Mouse (Mus musculus) CH12.LX (cell line): ENCODE results near the gene Qpctl. TPM values are rescaled to one million over a fixed set of nuclear protein-coding genes. Genes with fewer than 3 reads are reported as not detected.
A peak's percentile ranks its signal among the peaks of the same experiment; 100 is the strongest.

ENCODE experiments used
- DNase-seq: peaks from one replicate; pipeline ENCODE4 v3.0.0-alpha.2; 2013; ENCODE audit errors: extremely low read depth
- H3K27ac ChIP-seq: 2 replicates; pipeline ENCODE4 v1.5.1; 2012; ENCODE audit warnings: low read depth, mild to moderate bottlenecking, control low read depth, moderate library complexity; ENCODE audit not compliant: insufficient read depth
- H3K27me3 ChIP-seq: replicated peaks from 2 replicates; pipeline ENCODE3; 2012; ENCODE audit warnings: inconsistent platforms
- H3K36me3 ChIP-seq, 2 experiments: replicated peaks in 1 of 2; 2 replicates each; pipeline versions ENCODE3 to v1.6.1; 2012; ENCODE audit warnings: inconsistent platforms in 1 of 2, low read length in 1 of 2, mild to moderate bottlenecking in 1 of 2, mixed read lengths in 1 of 2, moderate library complexity in 1 of 2; ENCODE audit not compliant: control insufficient read depth in 1 of 2, insufficient read depth in 1 of 2
- H3K4me1 ChIP-seq, 2 experiments: 2 replicates each; pipeline ENCODE4 v1.6.1; 2012; ENCODE audit warnings: inconsistent platforms in 1 of 2, moderate library complexity in 1 of 2; ENCODE audit not compliant: insufficient read depth in 2 of 2, control insufficient read depth in 1 of 2
- H3K4me2 ChIP-seq: 2 replicates; pipeline ENCODE4 v1.6.1; 2012; ENCODE audit warnings: low read depth, mild to moderate bottlenecking, control low read depth; ENCODE audit not compliant: poor library complexity, insufficient read depth, severe bottlenecking
- H3K4me3 ChIP-seq, 3 experiments: fragments of 150-350 bp in 1 of 3; sonication (generic) in 1 of 3; replicated peaks in 1 of 3; 2 replicates each; pipeline versions ENCODE3 to v1.5.1; 2011 to 2012; ENCODE audit warnings: low read depth in 2 of 3, low read length in 2 of 3, mild to moderate bottlenecking in 2 of 3, moderate library complexity in 2 of 3, control low read depth in 1 of 3, improper control_type of control experiment in 1 of 3, inconsistent platforms in 1 of 3, mixed read lengths in 1 of 3; ENCODE audit not compliant: poor library complexity in 1 of 3
- H3K79me2 ChIP-seq: replicated peaks from 2 replicates; pipeline ENCODE4 v1.6.1; 2012; ENCODE audit warnings: mild to moderate bottlenecking, moderate library complexity; ENCODE audit not compliant: control insufficient read depth, poor library complexity, insufficient read depth, severe bottlenecking; ENCODE audit errors: extremely low read depth
- H3K9ac ChIP-seq: 2 replicates; pipeline ENCODE4 v1.6.1; 2012; ENCODE audit warnings: low read depth, mild to moderate bottlenecking, control low read depth, moderate library complexity; ENCODE audit not compliant: insufficient read depth
- H3K9me3 ChIP-seq: replicated peaks from 2 replicates; pipeline ENCODE3; 2012; ENCODE audit warnings: low read length, inconsistent platforms, mixed read lengths
- CTCF ChIP-seq, 2 experiments: IDR thresholded peaks in 1 of 2; conservative IDR thresholded peaks in 1 of 2; 2 replicates each; pipeline ENCODE4 v1.5.1; 2011 to 2012; ENCODE audit warnings: low read depth in 2 of 2, low read length in 2 of 2, improper control_type of control experiment in 1 of 2, inconsistent platforms in 1 of 2, mild to moderate bottlenecking in 1 of 2, moderate library complexity in 1 of 2
- ELF1 ChIP-seq: IDR thresholded peaks from 2 replicates; pipeline ENCODE4 v1.6.1; 2014; ENCODE audit warnings: low read depth, mild to moderate bottlenecking, inconsistent platforms, low read length, improper control_type of control experiment
- ETS1 ChIP-seq: conservative IDR thresholded peaks from 2 replicates; pipeline ENCODE4 v1.6.1; 2012; ENCODE audit warnings: low read depth, mild to moderate bottlenecking, inconsistent platforms, low read length, improper control_type of control experiment, moderate library complexity
- MEF2A ChIP-seq: IDR thresholded peaks from 2 replicates; pipeline ENCODE4 v1.6.1; 2014; ENCODE audit warnings: low read depth, mild to moderate bottlenecking, inconsistent platforms, low read length, improper control_type of control experiment, borderline replicate concordance
- MXI1 ChIP-seq: IDR thresholded peaks from 2 replicates; pipeline ENCODE4 v1.6.1; 2011; ENCODE audit warnings: mild to moderate bottlenecking, low read depth, low read length, improper control_type of control experiment
- MYC ChIP-seq: IDR thresholded peaks from 2 replicates; pipeline ENCODE4 v1.6.1; 2011; ENCODE audit warnings: low read depth, mild to moderate bottlenecking, improper control_type of control experiment, low read length
- NELFE ChIP-seq: IDR thresholded peaks from 2 replicates; pipeline ENCODE4 v1.6.1; 2011; ENCODE audit warnings: low read depth, low read length, improper control_type of control experiment
- RAD21 ChIP-seq: IDR thresholded peaks from 2 replicates; pipeline ENCODE4 v1.6.1; 2011; ENCODE audit warnings: low read depth, mild to moderate bottlenecking, low read length, improper control_type of control experiment, moderate library complexity
- SIN3A ChIP-seq: IDR thresholded peaks from 2 replicates; pipeline ENCODE4 v1.6.1; 2012; ENCODE audit warnings: low read length, improper control_type of control experiment, inconsistent platforms
- SMC3 ChIP-seq: IDR thresholded peaks from 2 replicates; pipeline ENCODE4 v1.6.1; 2011; ENCODE audit warnings: low read depth, low read length, improper control_type of control experiment
- TCF12 ChIP-seq: IDR thresholded peaks from 2 replicates; pipeline ENCODE4 v1.6.1; 2014; ENCODE audit warnings: low read depth, mild to moderate bottlenecking, inconsistent platforms, low read length, improper control_type of control experiment
- ZMIZ1 ChIP-seq: IDR thresholded peaks from 2 replicates; pipeline ENCODE4 v1.6.1; 2012; ENCODE audit warnings: low read depth, mild to moderate bottlenecking, inconsistent platforms, low read length, improper control_type of control experiment
- ZNF384 ChIP-seq: IDR thresholded peaks from 2 replicates; pipeline ENCODE4 v1.6.1; 2012; ENCODE audit warnings: low read depth, low read length, improper control_type of control experiment, inconsistent platforms
- dilution Hi-C: fragments of 300-500 bp; cut with MboI; formaldehyde crosslinking; loops from 2 replicates; pipeline ENCODE4 v1.14.3; 2020; ENCODE audit warnings: low sequenced_read_pairs; ENCODE audit not compliant: extremely low pct_unique_long_range_greater_than_20kb, extremely low pct_ligation_motif_present
- in situ Hi-C: fragments of 300-500 bp; cut with MboI; formaldehyde crosslinking; loops from 3 replicates; pipeline ENCODE4 v1.14.3; 2019; ENCODE audit warnings: low sequenced_read_pairs, low pct_ligation_motif_present, low pct_unique_long_range_greater_than_20kb, mixed read lengths
- polyA plus RNA-seq: library from polyadenylated mRNA; unstranded; fragments of >175 nt; gene quantifications from 2 replicates; pipeline ENCODE4 v1.2.1, GENCODE M21; 2012; ENCODE audit warnings: low read depth; ENCODE audit not compliant: insufficient read length
- total RNA-seq, 2 experiments: library from RNA; depleted of rRNA; stranded (reverse); fragments of 300-350 nt in 1 of 2; fragments of >200 nt in 1 of 2; gene quantifications; 2 replicates each; pipeline ENCODE4 v1.2.3; 2012 to 2014

Qpctl gene
- total and polyA plus RNA-seq, 3 experiments: 5.2 to 9.8 (median 9.6) TPM

DNA sequence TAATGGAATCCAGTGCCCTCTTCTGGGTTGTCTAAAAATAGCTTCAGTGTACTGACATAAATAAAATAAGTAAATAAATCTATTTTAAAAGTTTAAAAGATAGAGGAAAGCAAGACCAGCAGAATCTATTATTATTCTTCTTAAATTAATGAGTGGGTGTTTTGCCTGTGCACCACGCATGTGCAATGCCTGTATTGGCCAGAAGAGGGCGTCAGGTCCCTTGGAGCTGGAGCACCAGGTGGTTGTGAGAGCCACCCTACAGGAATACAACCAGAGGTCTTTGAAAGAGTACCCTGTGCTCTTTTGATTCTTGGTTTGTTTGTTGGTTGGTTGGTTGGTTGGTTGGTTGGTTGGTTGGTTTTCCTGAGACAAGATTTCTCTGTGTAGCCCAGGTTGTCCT lies 48.9 kb upstream of the Qpctl start:
- DNase-seq: peak; percentile 46

DNA sequence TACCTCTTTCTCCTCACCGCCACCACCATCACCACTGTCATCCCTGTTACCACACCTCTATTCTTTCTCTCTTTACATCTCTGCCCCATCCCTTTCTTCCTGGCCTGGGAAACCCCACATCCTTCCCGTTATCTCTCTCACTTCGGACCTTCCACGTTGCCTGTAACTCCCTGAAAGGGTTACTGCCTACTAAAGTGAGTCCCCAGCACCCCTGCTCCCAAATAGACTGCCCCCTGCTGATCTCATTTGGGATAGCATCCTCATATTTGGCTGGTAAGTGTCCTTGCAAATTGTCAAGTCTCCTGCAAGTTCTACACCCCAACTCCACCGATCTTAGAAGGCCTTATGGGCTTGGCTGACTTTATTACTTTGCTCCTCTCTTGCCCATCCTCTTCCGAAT lies 47.6 kb upstream of the Qpctl start:
- H3K79me2 ChIP-seq: no peaks in the 10 kb centered on the region
- peaks cover 13% of the 10 kb centered on the region for H3K9me3 ChIP-seq
- H3K4me2 ChIP-seq: no peak overlapping the region
- H3K27me3 ChIP-seq: no peaks in the 10 kb centered on the region
- dilution Hi-C loops (no loop called here), in situ Hi-C loops (no loop called here)
- DNase-seq: peak; percentile 53
- no peak overlapping the region for H3K27ac ChIP-seq
- peaks cover 70 to 90% of the 10 kb centered on the region in 2 experiments for H3K36me3 ChIP-seq
- TF ChIP-seq MXI1 (no peak), RAD21 (0 out of 2 replicates have a peak, but pooled peaks have one; percentile 3), ELF1 (no peak), NELFE (no peak), CTCF (conservative IDR thresholded peaks at IDR 0.05 in 1 of 2, IDR thresholded peaks at IDR 0.05 in 1 of 2; ENCODE audit: low read depth in 2 of 2, low read length in 2 of 2) (peak; percentile 51 to 68; a peak in 3 of 4 replicates), MEF2A (no peak), SMC3 (peak; percentile 61), ZMIZ1 (no peak), SIN3A (no peak)
- no peak overlapping the region for H3K4me3 ChIP-seq
- H3K4me1 ChIP-seq: peaks cover 5% of the 10 kb centered on the region in 2 experiments
- no peak overlapping the region for H3K9ac ChIP-seq

More for the DNA sequence above, 48.9 kb upstream of the Qpctl start:
- peaks cover 13% of the 10 kb centered on the region for H3K9me3 ChIP-seq
- no peak overlapping the region for H3K27ac ChIP-seq
- H3K4me1 ChIP-seq: peaks cover 17 to 18% of the 10 kb centered on the region in 2 experiments
- no peak overlapping the region for H3K9ac ChIP-seq
- dilution Hi-C loops: no loop called here
- H3K4me3 ChIP-seq: no peak overlapping the region
- H3K79me2 ChIP-seq: no peaks in the 10 kb centered on the region
- H3K4me2 ChIP-seq: no peak overlapping the region
- peaks cover 59 to 84% of the 10 kb centered on the region in 2 experiments for H3K36me3 ChIP-seq
- TF ChIP-seq MXI1 (no peak), CTCF (conservative IDR thresholded peaks at IDR 0.05 in 1 of 2, IDR thresholded peaks at IDR 0.05 in 1 of 2; ENCODE audit: low read depth in 2 of 2, low read length in 2 of 2) (peak; percentile 58 to 71; a peak in 3 of 4 replicates), ETS1 (no peak), SMC3 (peak; percentile 63), TCF12 (no peak), RAD21 (peak; percentile 46), ZNF384 (no peak)
- TF ChIP-seq, all 38 proteins: peak for 3
- no peaks in the 10 kb centered on the region for H3K27me3 ChIP-seq
- in situ Hi-C loops: no loop called here

DNA sequence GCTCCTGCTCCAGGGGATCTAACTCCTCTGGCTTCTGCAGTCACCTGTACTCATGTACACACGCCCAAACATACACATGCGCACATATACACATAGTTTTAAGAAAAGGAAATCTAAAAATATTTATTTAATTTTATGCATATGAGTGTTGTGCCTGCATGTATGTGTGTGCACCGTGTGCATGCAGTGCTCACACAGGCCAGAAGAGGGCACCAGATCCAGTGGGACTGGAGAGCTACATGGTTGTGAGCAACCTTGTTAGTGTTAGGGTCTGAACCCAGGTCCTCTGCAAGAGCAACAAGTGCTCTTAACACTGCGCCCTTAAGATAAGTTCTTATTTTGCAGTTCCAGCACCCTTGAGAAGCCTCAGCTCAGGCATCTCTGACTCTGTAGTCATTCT lies 45.6 kb upstream of the Qpctl start:
- no peaks in the 10 kb centered on the region for H3K27me3 ChIP-seq
- H3K36me3 ChIP-seq: peaks cover 70 to 92% of the 10 kb centered on the region in 2 experiments
- H3K4me2 ChIP-seq: no peak overlapping the region
- H3K4me3 ChIP-seq: no peak overlapping the region
- H3K4me1 ChIP-seq: no peaks in the 10 kb centered on the region
- TF ChIP-seq ELF1: no peak
- peak; percentile 30 to 43; a peak in 3 of 4 replicates for TF ChIP-seq CTCF (conservative IDR thresholded peaks at IDR 0.05 in 1 of 2, IDR thresholded peaks at IDR 0.05 in 1 of 2; ENCODE audit: low read depth in 2 of 2, low read length in 2 of 2)
- TF ChIP-seq MYC: no peak
- peaks cover 15% of the 10 kb centered on the region for H3K9me3 ChIP-seq
- no peak overlapping the region for H3K27ac ChIP-seq
- DNase-seq: no peak
- in situ Hi-C loops: loop anchor here (5.0 kb wide), 1 partner anchor 38 kb away; no protein-coding TSS in a partner anchor
- dilution Hi-C loops: no loop called here
- H3K9ac ChIP-seq: no peak overlapping the region
- H3K79me2 ChIP-seq: no peaks in the 10 kb centered on the region
